Mouse (Mus musculus) lung, embryonic 14.5 days (tissue): ENCODE measurements around the gene Kctd19. TPM values are rescaled to one million over a fixed set of nuclear protein-coding genes. Genes with fewer than 3 reads are reported as not detected.

Experiments
- ATAC-seq: fragments of 200-750 bp; cut with Nextera tagmentation; 2 replicates; pipeline ENCODE4 v1.8.0; 2017; ENCODE audit warnings: mild to moderate bottlenecking, moderate TSS enrichment, moderate library complexity; ENCODE audit not compliant: insufficient read depth
- DNase-seq: peaks from one replicate; pipeline ENCODE4 v3.0.0-alpha.2; 2015
- H3K27ac ChIP-seq: fragments of 300-500 bp; sonication (generic); 2 replicates; pipeline ENCODE4 v1.5.1; 2014; ENCODE audit warnings: low read depth, mild to moderate bottlenecking, moderate library complexity
- H3K27me3 ChIP-seq: fragments of 300-500 bp; sonication (generic); 2 replicates; pipeline ENCODE4 v1.6.1; 2014; ENCODE audit warnings: low read length, control low read depth; ENCODE audit not compliant: insufficient read depth
- H3K36me3 ChIP-seq: fragments of 300-500 bp; sonication (generic); 2 replicates; pipeline ENCODE4 v1.6.1; 2014; ENCODE audit warnings: control low read depth; ENCODE audit not compliant: insufficient read depth
- H3K4me1 ChIP-seq: fragments of 300-500 bp; sonication (generic); 2 replicates; pipeline ENCODE4 v1.6.1; 2014; ENCODE audit warnings: antibody characterized with exemption, control low read depth; ENCODE audit not compliant: insufficient read depth
- H3K4me2 ChIP-seq: fragments of 300-500 bp; sonication (generic); 2 replicates; pipeline ENCODE4 v1.6.1; 2014; ENCODE audit warnings: mild to moderate bottlenecking
- H3K4me3 ChIP-seq: fragments of 300-500 bp; sonication (generic); 2 replicates; pipeline ENCODE4 v1.5.1; 2014; ENCODE audit warnings: low read depth, low read length
- H3K9ac ChIP-seq: fragments of 300-500 bp; sonication (generic); 2 replicates; pipeline ENCODE4 v1.6.1; 2014
- H3K9me3 ChIP-seq: fragments of 300-500 bp; sonication (generic); 2 replicates; pipeline ENCODE4 v1.6.1; 2016; ENCODE audit warnings: low read depth, low read length, control low read depth
- CTCF ChIP-seq: IDR thresholded peaks from 2 replicates; pipeline ENCODE4 v1.5.1; 2016; ENCODE audit warnings: antibody characterized with exemption, low read depth
- WGBS: fragments of 180-500 bp; shearing (Covaris S2); extraction: QIAGEN DNeasy Blood & Tissue Kit; methylation state at CpG from one replicate; pipeline ENCODE4 v1.1.7; 2014; 5-methylcytosine and 5-hydroxymethylcytosine counted together
- polyA plus RNA-seq: library from polyadenylated mRNA; unstranded; fragments of >200 nt; fragmentation: Nextera tagmentation; extraction: Ambion mirVana; gene quantifications from 2 replicates; pipeline ENCODE4 v1.2.1, GENCODE M21; 2014

The Kctd19 gene
- polyA plus RNA-seq, 1 experiment from 2014 or later = 0.32 TPM

DNA sequence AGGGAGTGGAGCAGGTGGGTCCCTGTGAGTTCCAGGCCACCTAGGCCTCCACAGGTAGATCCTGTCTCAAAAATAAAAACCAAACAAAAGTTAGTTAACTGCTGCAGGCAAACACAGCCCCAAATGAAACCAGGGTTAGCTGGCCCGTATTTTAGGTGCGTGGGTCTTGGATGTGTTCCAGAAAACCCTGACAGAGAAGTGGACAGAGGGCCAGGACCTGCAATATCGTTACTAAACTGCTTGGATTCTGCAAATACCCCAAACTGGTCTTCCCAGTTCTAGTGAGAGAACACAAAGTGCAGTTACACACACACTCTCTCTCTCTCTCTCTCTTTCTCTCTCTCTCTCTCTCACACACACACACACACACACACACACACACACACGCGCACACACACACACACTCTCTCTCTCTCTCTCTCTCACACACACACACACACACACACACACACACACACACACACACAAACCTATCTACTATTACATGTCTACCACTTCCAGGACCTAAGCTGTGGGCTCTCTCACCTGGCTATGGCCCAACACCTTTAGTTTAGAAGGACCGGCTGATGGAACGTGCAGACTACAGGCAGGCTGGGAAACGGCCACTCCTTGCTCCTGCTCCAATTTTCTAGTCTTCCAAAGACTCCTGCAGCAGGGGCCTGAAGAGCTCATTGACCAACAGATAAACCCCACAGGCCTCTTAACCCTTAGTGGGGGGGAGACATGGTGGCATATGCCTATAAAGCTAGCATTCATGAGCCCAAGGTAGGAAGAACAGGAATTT, 69.3 kb downstream of the Kctd19 start:
- peak overlapping the region; percentile 83 for H3K9ac ChIP-seq
- peak overlapping the region; percentile 96 for H3K27ac ChIP-seq
- peaks cover 45% of the 10 kb centered on the region for H3K4me1 ChIP-seq
- peak overlapping the region; percentile 84 for H3K4me3 ChIP-seq
- WGBS = 26% methylated on average over 8 of the region's 8 CpGs
- peak overlapping the region; percentile 90 for H3K4me2 ChIP-seq
- peak; percentile 75 for DNase-seq
- no peaks in the 10 kb centered on the region for H3K9me3 ChIP-seq
- no peak for TF ChIP-seq CTCF
- no peaks in the 10 kb centered on the region for H3K27me3 ChIP-seq
- no peak for ATAC-seq
- H3K36me3 ChIP-seq = peaks cover 27% of the 10 kb centered on the region

DNA sequence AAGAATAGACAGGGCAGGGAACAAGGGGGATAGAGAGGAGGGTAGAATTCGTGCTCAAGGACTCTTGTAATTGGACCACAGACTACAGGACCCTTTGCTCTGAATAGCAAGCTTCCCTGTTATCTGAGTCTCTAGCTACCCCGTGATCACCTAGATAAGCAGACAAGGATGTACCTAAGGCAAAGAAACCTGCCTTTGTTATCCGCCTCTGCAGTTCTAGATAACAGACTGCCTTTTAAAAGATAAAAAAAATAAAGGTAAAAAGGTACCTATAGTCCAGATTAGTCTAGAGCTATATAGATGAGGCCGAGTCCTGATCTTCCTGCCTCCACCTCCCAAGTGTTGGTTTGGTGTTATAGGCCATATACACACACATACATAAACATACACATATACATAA, 70.5 kb downstream of the Kctd19 start:
- Histone ChIP-seq H3K36me3 (peaks cover 39% of the 10 kb centered on the region), H3K4me3 (peak overlapping the region; percentile 10; the same call in 1 of the 2 replicates), H3K9ac (no peak overlapping the region; the same call in none of the 2 replicates), H3K4me2 (peak overlapping the region; percentile 90), H3K4me1 (peaks cover 45% of the 10 kb centered on the region), H3K9me3 (no peaks in the 10 kb centered on the region), H3K27me3 (no peaks in the 10 kb centered on the region), H3K27ac (peak overlapping the region; percentile 96)
- TF ChIP-seq CTCF = no peak
- DNase-seq (no peak), ATAC-seq (no peak)
- 57% methylated on average over 4 of the region's 4 CpGs for WGBS

DNA sequence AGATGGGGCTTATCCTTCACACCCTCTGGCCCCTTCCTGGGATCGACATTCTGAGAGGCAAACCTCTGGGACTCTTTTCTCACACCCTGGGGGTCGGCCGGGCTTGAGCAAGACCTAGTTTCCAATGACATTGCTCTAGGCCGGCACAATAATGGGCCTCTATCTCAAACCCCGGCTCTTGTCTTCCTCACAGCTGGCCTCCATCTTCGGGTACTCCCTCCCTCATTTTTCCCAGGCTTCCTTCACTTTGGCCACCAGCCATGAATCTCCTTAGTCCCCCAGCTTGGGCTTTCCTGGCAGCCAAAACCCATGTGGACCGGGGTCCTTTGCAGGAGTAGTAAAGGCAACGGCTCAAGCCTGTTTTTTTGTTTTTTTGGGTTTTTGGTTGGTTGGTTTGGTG, 71.9 kb downstream of the Kctd19 start:
- peak overlapping the region; percentile 44; the same call in 1 of the 2 replicates for H3K4me2 ChIP-seq
- H3K27me3 ChIP-seq = no peaks in the 10 kb centered on the region
- H3K9ac ChIP-seq = no peak overlapping the region
- H3K4me1 ChIP-seq = peaks cover 45% of the 10 kb centered on the region
- DNase-seq = peak; percentile 98
- H3K27ac ChIP-seq = peak overlapping the region; percentile 97
- H3K36me3 ChIP-seq = peaks cover 52% of the 10 kb centered on the region
- WGBS = 31% methylated on average over 8 of the region's 8 CpGs
- TF ChIP-seq CTCF = no peak
- H3K4me3 ChIP-seq = no peak overlapping the region
- no peaks in the 10 kb centered on the region for H3K9me3 ChIP-seq
- peak; percentile 89 for ATAC-seq

DNA sequence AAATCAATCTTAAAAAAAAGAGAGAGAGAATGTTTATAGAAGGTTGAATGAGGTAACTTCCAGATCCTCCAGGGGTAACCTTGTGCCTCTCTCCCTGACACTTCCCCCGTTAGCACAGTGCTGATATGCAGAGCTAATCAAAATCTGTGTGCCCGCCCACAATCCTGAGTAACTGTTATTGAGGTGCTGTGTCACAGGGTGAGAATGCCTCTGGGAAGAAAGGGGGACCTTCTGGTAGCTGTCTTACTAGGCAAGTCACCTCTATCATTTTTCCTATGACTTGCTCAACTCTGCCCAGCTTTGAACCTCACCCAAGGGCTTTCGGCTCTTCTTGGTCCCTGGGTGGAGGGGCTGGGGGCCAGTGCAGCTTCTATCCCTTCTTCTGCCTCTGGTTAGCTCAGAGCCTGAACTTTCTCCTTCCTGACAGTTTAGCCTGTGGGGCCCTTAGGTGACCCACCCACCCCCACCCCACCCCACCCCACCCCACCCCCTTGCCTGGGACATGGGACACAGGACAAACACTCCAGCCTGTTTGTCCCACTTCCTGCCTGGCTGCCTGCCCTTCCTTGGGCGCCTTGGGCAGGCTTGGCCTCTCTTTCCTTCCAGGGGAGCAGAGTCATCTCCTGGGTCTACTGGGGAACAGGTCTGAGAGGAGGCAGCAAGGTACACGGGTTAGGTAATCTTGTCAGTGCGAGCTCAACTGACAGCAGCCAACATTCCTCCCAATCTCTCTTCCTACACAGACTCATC, 73.2 kb downstream of the Kctd19 start:
- Histone ChIP-seq H3K4me1 (peaks cover 34% of the 10 kb centered on the region), H3K27ac (peak overlapping the region; percentile 97), H3K9me3 (no peaks in the 10 kb centered on the region), H3K36me3 (peaks cover 66% of the 10 kb centered on the region), H3K4me3 (no peak overlapping the region), H3K27me3 (no peaks in the 10 kb centered on the region), H3K4me2 (peak overlapping the region; percentile 44; the same call in 1 of the 2 replicates), H3K9ac (0 out of 2 replicates have a peak overlapping the region, but pooled peaks have one; percentile 4)
- TF ChIP-seq CTCF = no peak
- ATAC-seq (no peak), DNase-seq (peak; percentile 63)
- WGBS = 28% methylated on average over 6 of the region's 6 CpGs

DNA sequence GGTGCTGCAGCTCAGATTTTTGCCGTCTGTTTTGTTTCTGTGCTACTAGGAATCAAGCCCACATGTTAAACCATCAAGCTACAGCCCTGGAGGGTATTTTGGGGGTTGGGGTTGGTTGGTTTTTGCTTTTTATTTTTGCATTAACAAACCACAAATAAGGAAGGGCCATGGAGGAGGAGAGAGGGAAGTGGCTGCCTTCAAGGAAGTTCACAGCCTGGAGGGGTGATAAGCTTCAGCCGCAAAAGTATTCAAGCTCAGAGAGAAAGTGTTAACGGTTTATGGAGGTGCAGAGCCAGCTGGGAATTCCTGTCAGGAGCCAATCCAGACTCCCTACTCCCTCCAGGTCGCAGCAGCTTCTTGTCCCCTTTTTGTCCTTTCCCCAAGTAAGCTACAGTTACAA, 74.3 kb downstream of the Kctd19 start:
- H3K9ac ChIP-seq = no peak overlapping the region
- H3K4me2 ChIP-seq = no peak overlapping the region
- 0 out of 2 replicates have a peak overlapping the region, but pooled peaks have one; percentile 15 for H3K27ac ChIP-seq
- peaks cover 25% of the 10 kb centered on the region for H3K4me1 ChIP-seq
- 26% methylated on average over 4 of the region's 4 CpGs for WGBS
- DNase-seq = no peak
- no peaks in the 10 kb centered on the region for H3K9me3 ChIP-seq
- peaks cover 71% of the 10 kb centered on the region for H3K36me3 ChIP-seq
- no peaks in the 10 kb centered on the region for H3K27me3 ChIP-seq
- ATAC-seq = no peak
- TF ChIP-seq CTCF = no peak
- no peak overlapping the region for H3K4me3 ChIP-seq

DNA sequence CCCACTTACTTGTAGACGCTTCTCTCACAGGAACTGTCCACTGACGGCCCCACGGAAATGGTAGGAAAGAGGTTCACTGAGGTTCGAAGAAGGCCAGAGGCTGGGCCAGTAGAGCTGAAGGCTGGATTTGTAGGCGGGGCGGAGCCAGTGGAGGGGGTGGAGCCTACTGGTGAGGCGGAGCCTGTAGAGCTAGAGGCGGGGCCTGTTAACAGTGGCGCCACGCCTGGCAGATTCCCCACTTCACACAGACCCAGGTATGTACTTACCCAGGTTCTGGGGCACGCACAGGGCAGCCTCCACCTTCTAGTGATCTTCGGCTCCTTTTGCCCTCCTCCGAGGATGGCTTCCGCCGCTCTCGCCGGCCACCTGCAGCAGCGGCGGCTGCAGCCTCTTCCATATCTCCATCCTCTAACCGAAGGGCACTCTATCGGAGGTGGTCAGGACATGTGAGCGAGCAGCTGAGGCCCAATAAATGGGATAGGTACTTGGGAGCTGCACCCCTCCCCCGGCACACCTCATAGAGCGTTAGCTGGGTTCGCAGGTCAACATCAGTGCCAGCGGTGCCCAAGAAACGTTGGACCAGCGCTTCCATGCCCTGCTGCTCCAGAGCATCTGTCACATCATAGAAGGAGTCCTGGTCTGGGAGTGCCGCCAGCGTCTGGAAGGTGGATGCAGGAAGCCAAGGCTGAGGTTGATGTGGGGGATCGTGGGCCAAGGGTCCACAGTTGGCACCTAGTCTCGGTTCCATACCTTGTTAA, 76.8 kb downstream of the Kctd19 start:
- H3K27ac ChIP-seq = no peak overlapping the region
- H3K27me3 ChIP-seq = no peaks in the 10 kb centered on the region
- DNase-seq (no peak), ATAC-seq (no peak)
- H3K36me3 ChIP-seq = peaks cover 83% of the 10 kb centered on the region
- 69% methylated on average over 32 of the region's 32 CpGs for WGBS
- H3K4me1 ChIP-seq = peaks cover 14% of the 10 kb centered on the region
- no peak overlapping the region for H3K4me2 ChIP-seq
- no peak overlapping the region for H3K4me3 ChIP-seq
- no peak for TF ChIP-seq CTCF
- no peak overlapping the region for H3K9ac ChIP-seq
- no peaks in the 10 kb centered on the region for H3K9me3 ChIP-seq

Other genes starting within 250 kb of the Kctd19 start
- 81.4 and 85.2 TPM in 2 replicates for gene Cbfb, start 242.8 kb downstream of the Kctd19 start, polyA plus RNA-seq
- gene D230025D16Rik, start 188.4 kb downstream of the Kctd19 start, polyA plus RNA-seq = 35.4 and 36.1 TPM in 2 replicates
- 17.4 and 21.2 TPM in 2 replicates for gene B3gnt9, start 158.3 kb downstream of the Kctd19 start, polyA plus RNA-seq
- 24.3 and 26.1 TPM in 2 replicates for gene Tradd, start 148.9 kb downstream of the Kctd19 start, polyA plus RNA-seq
- gene Fbxl8, start 148.9 kb downstream of the Kctd19 start, polyA plus RNA-seq = 3.8 and 4.6 TPM in 2 replicates
- gene Hsf4, start 143.7 kb downstream of the Kctd19 start, polyA plus RNA-seq = 0.33 and 0.34 TPM in 2 replicates
- gene Nol3, start 137.4 kb downstream of the Kctd19 start, polyA plus RNA-seq = 0.61 and 1.1 TPM in 2 replicates
- gene 4931428F04Rik, start 123.6 kb downstream of the Kctd19 start, polyA plus RNA-seq = 9.0 and 9.5 TPM in 2 replicates
- gene Exoc3l, start 117.4 kb downstream of the Kctd19 start, polyA plus RNA-seq = 31.9 and 33.3 TPM in 2 replicates
- 102 and 112 TPM in 2 replicates for gene E2f4, start 115.8 kb downstream of the Kctd19 start, polyA plus RNA-seq
- gene Elmo3, start 107.9 kb downstream of the Kctd19 start, polyA plus RNA-seq = 5.2 and 8.0 TPM in 2 replicates
- gene Lrrc29, start 87.2 kb downstream of the Kctd19 start, polyA plus RNA-seq = 2.7 and 3.1 TPM in 2 replicates
- gene Tmem208, start 87.1 kb downstream of the Kctd19 start, polyA plus RNA-seq = 108 and 115 TPM in 2 replicates
- gene Fhod1, start 65.5 kb downstream of the Kctd19 start, polyA plus RNA-seq = 15.8 and 18.8 TPM in 2 replicates
- 9.9 and 10.9 TPM in 2 replicates for gene Slc9a5, start 64.7 kb downstream of the Kctd19 start, polyA plus RNA-seq
- gene Plekhg4, start 40.2 kb downstream of the Kctd19 start, polyA plus RNA-seq = 1.8 and 1.9 TPM in 2 replicates
- 0.34 and 0.50 TPM in 2 replicates for gene Lrrc36, start 69 bp upstream of the Kctd19 start, polyA plus RNA-seq
- gene Tppp3, start 58.0 kb upstream of the Kctd19 start, polyA plus RNA-seq = 41.1 and 42.3 TPM in 2 replicates
- gene Zdhhc1, start 83.4 kb upstream of the Kctd19 start, polyA plus RNA-seq = 40.0 and 41.9 TPM in 2 replicates
- 4.8 and 5.9 TPM in 2 replicates for gene Hsd11b2, start 105.3 kb upstream of the Kctd19 start, polyA plus RNA-seq
- gene Atp6v0d1, start 152.5 kb upstream of the Kctd19 start, polyA plus RNA-seq = 74.6 and 81.0 TPM in 2 replicates
- gene Ripor1, start 191.8 kb upstream of the Kctd19 start, polyA plus RNA-seq = 32.1 and 33.7 TPM in 2 replicates
- 127 and 129 TPM in 2 replicates for gene Ctcf, start 223.1 kb upstream of the Kctd19 start, polyA plus RNA-seq
- 0.69 and 0.89 TPM in 2 replicates for gene Agrp, start 223.9 kb upstream of the Kctd19 start, polyA plus RNA-seq